Comparison of ENCODE assay signal across 8 mouse cellular contexts in the genomic region with DNA sequence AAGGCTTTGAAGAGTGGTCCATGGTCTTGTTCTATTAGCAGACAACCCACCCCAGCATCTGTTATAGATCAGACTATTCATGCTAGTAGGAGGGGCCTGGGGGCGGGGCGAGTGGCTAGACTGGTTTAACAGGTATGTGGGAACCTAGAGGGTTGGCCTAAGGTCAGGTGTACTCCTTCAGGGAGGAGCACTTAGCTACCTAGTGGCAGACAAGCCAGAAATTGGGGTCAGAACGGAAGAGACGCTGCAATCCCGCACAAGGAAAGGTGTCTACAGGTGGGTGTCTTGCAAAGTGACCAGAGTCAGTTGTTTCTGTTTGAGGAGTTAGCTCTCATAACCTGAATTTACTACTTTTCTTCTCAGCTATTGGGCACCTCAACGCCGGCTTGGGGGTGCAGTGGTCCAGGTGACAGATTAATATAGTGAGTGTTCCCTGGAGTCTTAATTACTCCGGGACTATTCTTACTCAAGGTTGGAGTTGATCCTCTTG. TPM values are rescaled to one million over a fixed set of nuclear protein-coding genes. Genes with fewer than 3 reads are reported as not detected.
DNase-seq lines count a peak whose midpoint lies in the region; ATAC-seq and TF ChIP-seq lines count a peak whose summit lies in the region.

A gene (plus strand): TSS at position 226 of the 490 bp plus-strand sequence.

- peak within 1 kb of the TSS; percentile 60 for H3K4me3 ChIP-seq in ES-E14 (ENCODE audit: insufficient read depth in 1 of 2, low read depth in 1 of 2, low read length in 2 of 2, poor library complexity in 1 of 2, severe bottlenecking in 1 of 2)
- peak within 1 kb of the TSS; percentile 48 for H3K4me3 ChIP-seq in hindbrain, embryonic 10.5 days
- peak within 1 kb of the TSS; percentile 38 for H3K4me3 ChIP-seq in limb, embryonic 12.5 days (replicated peaks)
- peak within 1 kb of the TSS; percentile 19 for H3K4me3 ChIP-seq in midbrain, embryonic 14.5 days (replicated peaks; ENCODE audit: low read depth, low read length)

- peak within 1 kb of the TSS; percentile 64 for H3K4me2 ChIP-seq in limb, embryonic 12.5 days
- peak within 1 kb of the TSS; percentile 40 for H3K4me2 ChIP-seq in midbrain, embryonic 14.5 days (ENCODE audit: low read length)

- intact Hi-C loops in left cerebral cortex, postnatal 14 days (cut with DNase I) = no loop called here

- no peak within 1 kb of the TSS for H3K27ac ChIP-seq in ES-E14 (ENCODE audit: insufficient read depth, low read depth, low read length, poor library complexity, severe bottlenecking)
- peak within 1 kb of the TSS; percentile 40; the same call in 1 of the 2 replicates for H3K27ac ChIP-seq in hindbrain, embryonic 10.5 days
- no peak within 1 kb of the TSS for H3K27ac ChIP-seq in limb, embryonic 12.5 days
- no peak within 1 kb of the TSS for H3K27ac ChIP-seq in midbrain, embryonic 14.5 days (replicated peaks; ENCODE audit: low read depth, low read length)

- peaks cover 48% of the 10 kb centered on the region for H3K27me3 ChIP-seq in hindbrain, embryonic 10.5 days (ENCODE audit: insufficient read depth, poor library complexity, severe bottlenecking)
- peaks cover 53% of the 10 kb centered on the region for H3K27me3 ChIP-seq in limb, embryonic 12.5 days
- peaks cover 21% of the 10 kb centered on the region for H3K27me3 ChIP-seq in midbrain, embryonic 14.5 days (ENCODE audit: control insufficient read depth, insufficient read depth, low read length)

- WGBS in hindbrain, embryonic 10.5 days = 24% methylated on average over 8 of the region's 8 CpGs
- WGBS in limb, embryonic 12.5 days = 18% methylated on average over 8 of the region's 8 CpGs
- WGBS in midbrain, embryonic 14.5 days = 32% methylated on average over 8 of the region's 8 CpGs

- H3K9me3 ChIP-seq in ES-E14 (ENCODE audit: control insufficient read depth, insufficient read depth, low read depth, low read length) = no peaks in the 10 kb centered on the region
- H3K9me3 ChIP-seq in hindbrain, embryonic 10.5 days = 0 out of 2 replicates have a peak, but pooled peaks cover 6% of the 10 kb centered on the region
- no peaks in the 10 kb centered on the region for H3K9me3 ChIP-seq in limb, embryonic 12.5 days
- no peaks in the 10 kb centered on the region for H3K9me3 ChIP-seq in midbrain, embryonic 14.5 days (ENCODE audit: control insufficient read depth, low read length)

- peaks cover 0 to 2% of the 10 kb centered on the region in 2 experiments; a peak in 1 of 4 replicates for H3K4me1 ChIP-seq in ES-E14 (ENCODE audit: control insufficient read depth in 2 of 2, insufficient read depth in 2 of 2, low read length in 2 of 2, poor library complexity in 1 of 2)
- H3K4me1 ChIP-seq in hindbrain, embryonic 10.5 days (replicated peaks) = peaks cover 22% of the 10 kb centered on the region
- peaks cover 25% of the 10 kb centered on the region for H3K4me1 ChIP-seq in limb, embryonic 12.5 days (replicated peaks)
- H3K4me1 ChIP-seq in midbrain, embryonic 14.5 days (ENCODE audit: control insufficient read depth, insufficient read depth, low read length) = peaks cover 10% of the 10 kb centered on the region

- in situ Hi-C loops in ES-E14 (cut with MboI; ENCODE audit: low sequenced_read_pairs in 2 of 2, unreplicated experiment in 2 of 2) = loop anchor here in 1 of 2 experiments (10.0 kb wide), 1 partner anchor 118 kb away; no protein-coding TSS in a partner anchor

- DNase-seq in 416B (ENCODE audit: low read depth) = peak; percentile 40
- no peak for DNase-seq in ES-E14 (ENCODE audit: low read depth, low spot score)
- peak; percentile 38 for DNase-seq in hindbrain, embryonic 10.5 days (ENCODE audit: low spot score)
- no peak for DNase-seq in midbrain, embryonic 14.5 days
- DNase-seq in yolk sac, embryonic 10.5 days (ENCODE audit: low spot score) = peak; percentile 72
- no peak for DNase-seq in left cerebral cortex, postnatal 14 days (ENCODE audit: low spot score in 2 of 2)
- no peak for DNase-seq in adrenal gland, postnatal 14 days

- ATAC-seq in limb, embryonic 12.5 days (ENCODE audit: insufficient number of reproducible peaks, insufficient read depth, low FRiP score, low TSS enrichment, low read depth) = 0 out of 2 replicates have a peak, but pooled peaks have one; percentile 46
- ATAC-seq in midbrain, embryonic 14.5 days (ENCODE audit: low FRiP score, low TSS enrichment) = no peak

- H3K9ac ChIP-seq in ES-E14 (ENCODE audit: insufficient read depth, low read depth, low read length, poor library complexity, severe bottlenecking) = peak within 1 kb of the TSS; percentile 36
- peak within 1 kb of the TSS; percentile 57 for H3K9ac ChIP-seq in limb, embryonic 12.5 days (replicated peaks)
- H3K9ac ChIP-seq in midbrain, embryonic 14.5 days (replicated peaks; ENCODE audit: low read length) = peak within 1 kb of the TSS; percentile 20; the same call in 1 of the 2 replicates

- peaks cover 38% of the 10 kb centered on the region for H3K36me3 ChIP-seq in ES-E14 (ENCODE audit: control insufficient read depth, insufficient read depth, low read length, poor library complexity, severe bottlenecking)
- H3K36me3 ChIP-seq in hindbrain, embryonic 10.5 days = peaks cover 71% of the 10 kb centered on the region
- peaks cover 42% of the 10 kb centered on the region for H3K36me3 ChIP-seq in limb, embryonic 12.5 days
- H3K36me3 ChIP-seq in midbrain, embryonic 14.5 days (ENCODE audit: control insufficient read depth, insufficient read depth, low read length) = peaks cover 47% of the 10 kb centered on the region

TF ChIP-seq in ES-E14, 5 proteins besides CTCF, POLR2A, EP300 and RAD21:
- TF ChIP-seq ZNF384 (IDR thresholded peaks at IDR 0.05; ENCODE audit: low read depth, low read length) = no peak
- no peak; the same call in 1 of the 2 replicates for TF ChIP-seq CHD2 (IDR thresholded peaks at IDR 0.05; ENCODE audit: low read depth, low read length)
- TF ChIP-seq ZC3H11A (IDR thresholded peaks at IDR 0.05; ENCODE audit: borderline replicate concordance, low read depth, low read length) = no peak
- TF ChIP-seq HCFC1 (IDR thresholded peaks at IDR 0.05; ENCODE audit: borderline replicate concordance, insufficient read depth, low read length) = no peak
- no peak for TF ChIP-seq MAFK (IDR thresholded peaks at IDR 0.05; ENCODE audit: insufficient read depth, low read depth, low read length)

RNA-seq across cellular contexts. Expression of the gene that starts here (rescaled TPM):
- 4.4 and 6.9 TPM in 2 replicates for total RNA-seq in ES-E14 (2012; rRNA removed)
- polyA plus RNA-seq in hindbrain, embryonic 10.5 days (2016; fragmentation: Nextera tagmentation; extraction: Ambion mirVana) = 0.62 and 0.77 TPM in 2 replicates
- polyA plus RNA-seq in limb, embryonic 12.5 days (2016; fragmentation: Nextera tagmentation; extraction: Ambion mirVana) = 0.70 and 0.83 TPM in 2 replicates
- polyA plus RNA-seq in midbrain, embryonic 14.5 days (2014; fragmentation: Nextera tagmentation; extraction: Ambion mirVana) = 0.64 and 0.66 TPM in 2 replicates
- 1 to 10 TPM; 1.1 to 1.4 TPM for total RNA-seq in left cerebral cortex, postnatal 14 days (2021)
- total RNA-seq in adrenal gland, postnatal 14 days (2021) = 0.41 and 0.52 TPM in 2 replicates

Comparison
In these comparisons a context has a peak if more than half of its experiments do, and no peak if none do; other contexts are left out.
1. Peak in DNase-seq, H3K4me3 ChIP-seq and H3K27ac ChIP-seq in hindbrain, embryonic 10.5 days; RNA of the gene not detected or under 1 TPM.
2. Peak in ATAC-seq, H3K4me3 ChIP-seq, H3K9ac ChIP-seq and H3K4me2 ChIP-seq in limb, embryonic 12.5 days; RNA of the gene not detected or under 1 TPM.
3. DNase-seq: peak in 416B (single experiment) and yolk sac, embryonic 10.5 days (single experiment); none in ES-E14 (single experiment), midbrain, embryonic 14.5 days (single experiment), left cerebral cortex, postnatal 14 days (0 of 2) and adrenal gland, postnatal 14 days (single experiment).
4. Peak in every context shown above with its lines, with median percentiles within 50 percentile points of each other: H3K4me3 ChIP-seq and H3K9ac ChIP-seq.